Mouse (Mus musculus) kidney, embryonic 15.5 days (tissue): ENCODE results near the gene Aldh9a1. TPM values are rescaled to one million over a fixed set of nuclear protein-coding genes. Genes with fewer than 3 reads are reported as not detected.
A peak's percentile ranks its signal among the peaks of the same experiment; 100 is the strongest.

Experiments
- ATAC-seq: fragments of 200-750 bp; cut with Nextera tagmentation; replicated peaks from 2 replicates; pipeline ENCODE4 v1.8.0; 2017; ENCODE audit warnings: moderate TSS enrichment; ENCODE audit not compliant: low FRiP score
- H3K27ac ChIP-seq: fragments of 300-500 bp; sonication (generic); 2 replicates; pipeline ENCODE4 v1.5.1; 2015; ENCODE audit warnings: mild to moderate bottlenecking, inconsistent platforms
- H3K27me3 ChIP-seq: fragments of 300-500 bp; sonication (generic); 2 replicates; pipeline ENCODE4 v1.6.1; 2015; ENCODE audit warnings: inconsistent platforms
- H3K36me3 ChIP-seq: fragments of 300-500 bp; sonication (generic); 2 replicates; pipeline ENCODE4 v1.6.1; 2015; ENCODE audit warnings: inconsistent platforms
- H3K4me1 ChIP-seq: fragments of 300-500 bp; sonication (generic); 2 replicates; pipeline ENCODE4 v1.6.1; 2015; ENCODE audit warnings: inconsistent platforms
- H3K4me2 ChIP-seq: fragments of 300-500 bp; sonication (generic); 2 replicates; pipeline ENCODE4 v1.6.1; 2015; ENCODE audit warnings: moderate library complexity, mild to moderate bottlenecking, inconsistent platforms
- H3K4me3 ChIP-seq: fragments of 300-500 bp; sonication (generic); replicated peaks from 2 replicates; pipeline ENCODE4 v1.5.1; 2015; ENCODE audit warnings: mild to moderate bottlenecking, inconsistent platforms
- H3K9ac ChIP-seq: fragments of 300-500 bp; sonication (generic); 2 replicates; pipeline ENCODE4 v1.6.1; 2015; ENCODE audit warnings: mild to moderate bottlenecking, inconsistent platforms
- H3K9me3 ChIP-seq: fragments of 300-500 bp; sonication (generic); replicated peaks from 2 replicates; pipeline ENCODE4 v1.6.1; 2016; ENCODE audit warnings: inconsistent platforms
- WGBS: fragments of 180-500 bp; shearing (Covaris S2); methylation state at CpG from one replicate; pipeline ENCODE4 v1.1.7; 2015; ENCODE audit warnings: mixed read lengths; 5-methylcytosine and 5-hydroxymethylcytosine counted together
- polyA plus RNA-seq: library from polyadenylated mRNA; unstranded; fragments of >200 nt; fragmentation: Nextera tagmentation; extraction: Ambion mirVana; gene quantifications from 2 replicates; pipeline ENCODE4 v1.2.1, GENCODE M21; 2015

The Aldh9a1 gene
- polyA plus RNA-seq, 1 experiment from 2014 or later, result 56.6 TPM

- H3K4me1 ChIP-seq, result no peaks in the 10 kb centered on the region
- 88% methylated on average over 9 of the region's 9 CpGs for WGBS
- no peak for ATAC-seq
- H3K36me3 ChIP-seq, result peaks cover 69% of the 10 kb centered on the region
- H3K9me3 ChIP-seq, result no peaks in the 10 kb centered on the region
- H3K27ac ChIP-seq, result no peak overlapping the region
- no peak overlapping the region for H3K4me3 ChIP-seq
- H3K4me2 ChIP-seq, result no peak overlapping the region
- H3K9ac ChIP-seq, result no peak overlapping the region
- H3K27me3 ChIP-seq, result no peaks in the 10 kb centered on the region
Observed at GRCm38 (mm10) chr1:167358731-167359130, 8.9 kb downstream of the Aldh9a1 start.

GRCm38 (mm10) chr1:167360268-167360667 is 10.5 kb downstream of the Aldh9a1 start:
- no peak for ATAC-seq
- H3K9ac ChIP-seq, result no peak overlapping the region
- H3K36me3 ChIP-seq, result peaks cover 54% of the 10 kb centered on the region
- no peak overlapping the region for H3K27ac ChIP-seq
- H3K4me2 ChIP-seq, result no peak overlapping the region
- H3K4me3 ChIP-seq, result no peak overlapping the region
- WGBS, result 78% methylated on average over 4 of the region's 4 CpGs
- H3K27me3 ChIP-seq, result no peaks in the 10 kb centered on the region
- H3K4me1 ChIP-seq, result no peaks in the 10 kb centered on the region
- no peaks in the 10 kb centered on the region for H3K9me3 ChIP-seq

GRCm38 (mm10) chr1:167362819-167363218 is 13.0 kb downstream of the Aldh9a1 start:
- H3K27me3 ChIP-seq, result no peaks in the 10 kb centered on the region

GRCm38 (mm10) chr1:167363322-167363721 is 13.5 kb downstream of the Aldh9a1 start:
- Histone ChIP-seq H3K4me2 (no peak overlapping the region), H3K9ac (no peak overlapping the region), H3K9me3 (no peaks in the 10 kb centered on the region), H3K36me3 (peaks cover 47% of the 10 kb centered on the region), H3K4me3 (no peak overlapping the region), H3K27ac (no peak overlapping the region), H3K4me1 (no peaks in the 10 kb centered on the region), H3K27me3 (no peaks in the 10 kb centered on the region)
- no peak for ATAC-seq
- WGBS, result 66% methylated on average over 5 of the region's 5 CpGs

More at GRCm38 (mm10) chr1:167362819-167363218, 13.0 kb downstream of the Aldh9a1 start:
- Histone ChIP-seq H3K27ac (no peak overlapping the region), H3K9me3 (no peaks in the 10 kb centered on the region), H3K4me3 (no peak overlapping the region), H3K9ac (no peak overlapping the region), H3K36me3 (peaks cover 50% of the 10 kb centered on the region), H3K4me2 (no peak overlapping the region), H3K4me1 (no peaks in the 10 kb centered on the region)
- no peak for ATAC-seq
- WGBS, result 80% methylated on average over 4 of the region's 4 CpGs

- Histone ChIP-seq H3K9ac (no peak overlapping the region), H3K27ac (no peak overlapping the region), H3K9me3 (no peaks in the 10 kb centered on the region), H3K36me3 (peaks cover 42% of the 10 kb centered on the region), H3K4me3 (no peak overlapping the region), H3K27me3 (no peaks in the 10 kb centered on the region), H3K4me2 (no peak overlapping the region), H3K4me1 (no peaks in the 10 kb centered on the region)
- 87% methylated on average over 7 of the region's 7 CpGs for WGBS
- ATAC-seq, result no peak
Observed at GRCm38 (mm10) chr1:167365808-167366207, 16.0 kb downstream of the Aldh9a1 start.

- Histone ChIP-seq H3K27ac (no peak overlapping the region), H3K4me3 (no peak overlapping the region), H3K4me2 (no peak overlapping the region), H3K4me1 (no peaks in the 10 kb centered on the region), H3K27me3 (no peaks in the 10 kb centered on the region), H3K36me3 (peaks cover 34% of the 10 kb centered on the region), H3K9me3 (no peaks in the 10 kb centered on the region), H3K9ac (no peak overlapping the region)
- no peak for ATAC-seq
- 89% methylated on average over 6 of the region's 6 CpGs for WGBS
Observed at GRCm38 (mm10) chr1:167366621-167367020, 16.8 kb downstream of the Aldh9a1 start.

GRCm38 (mm10) chr1:167368018-167368417 is 18.2 kb downstream of the Aldh9a1 start:
- no peak for ATAC-seq
- H3K36me3 ChIP-seq, result peaks cover 31% of the 10 kb centered on the region
- H3K27me3 ChIP-seq, result no peaks in the 10 kb centered on the region
- H3K9ac ChIP-seq, result no peak overlapping the region
- no peak overlapping the region for H3K4me3 ChIP-seq
- H3K4me1 ChIP-seq, result no peaks in the 10 kb centered on the region
- no peak overlapping the region for H3K27ac ChIP-seq
- no peak overlapping the region for H3K4me2 ChIP-seq
- no peaks in the 10 kb centered on the region for H3K9me3 ChIP-seq
- WGBS, result 93% methylated on average over 4 of the region's 4 CpGs

- 0 out of 2 replicates have a peak, but pooled peaks have one; percentile 49 for ATAC-seq
- no peaks in the 10 kb centered on the region for H3K27me3 ChIP-seq
- 78% methylated on average over 7 of the region's 7 CpGs for WGBS
- no peak overlapping the region for H3K4me3 ChIP-seq
- no peak overlapping the region for H3K27ac ChIP-seq
- H3K9me3 ChIP-seq, result no peaks in the 10 kb centered on the region
- no peaks in the 10 kb centered on the region for H3K4me1 ChIP-seq
- H3K9ac ChIP-seq, result no peak overlapping the region
- no peak overlapping the region for H3K4me2 ChIP-seq
- H3K36me3 ChIP-seq, result peaks cover 31% of the 10 kb centered on the region
Observed at GRCm38 (mm10) chr1:167368513-167368912, 18.7 kb downstream of the Aldh9a1 start.

GRCm38 (mm10) chr1:167369905-167370304 is 20.1 kb downstream of the Aldh9a1 start:
- Histone ChIP-seq H3K4me3 (no peak overlapping the region), H3K9ac (no peak overlapping the region), H3K4me2 (no peak overlapping the region), H3K36me3 (peaks cover 31% of the 10 kb centered on the region), H3K27me3 (no peaks in the 10 kb centered on the region), H3K27ac (no peak overlapping the region), H3K4me1 (peaks cover 9% of the 10 kb centered on the region), H3K9me3 (no peaks in the 10 kb centered on the region)
- ATAC-seq, result peak; percentile 57; the same call in 1 of the 2 replicates
- WGBS, result 8% methylated on average over 7 of the region's 7 CpGs

GRCm38 (mm10) chr1:167372739-167373138 is 22.9 kb downstream of the Aldh9a1 start:
- ATAC-seq, result no peak
- peaks cover 9% of the 10 kb centered on the region for H3K4me1 ChIP-seq
- no peak overlapping the region for H3K9ac ChIP-seq
- no peaks in the 10 kb centered on the region for H3K27me3 ChIP-seq
- no peaks in the 10 kb centered on the region for H3K9me3 ChIP-seq
- peaks cover 13% of the 10 kb centered on the region; the same call in 1 of the 2 replicates for H3K36me3 ChIP-seq
- no peak overlapping the region for H3K4me2 ChIP-seq
- no peak overlapping the region for H3K4me3 ChIP-seq
- 91% methylated on average over 7 of the region's 7 CpGs for WGBS
- no peak overlapping the region for H3K27ac ChIP-seq

GRCm38 (mm10) chr1:167374003-167374784 is 24.4 kb downstream of the Aldh9a1 start:
- H3K36me3 ChIP-seq, result 0 out of 2 replicates have a peak, but pooled peaks cover 6% of the 10 kb centered on the region
- H3K27ac ChIP-seq, result no peak overlapping the region
- no peak overlapping the region for H3K4me3 ChIP-seq
- H3K9ac ChIP-seq, result no peak overlapping the region
- peak overlapping the region; percentile 46 for H3K4me2 ChIP-seq
- peak; percentile 85 for ATAC-seq
- no peaks in the 10 kb centered on the region for H3K27me3 ChIP-seq
- no peaks in the 10 kb centered on the region for H3K9me3 ChIP-seq
- H3K4me1 ChIP-seq, result peaks cover 9% of the 10 kb centered on the region
- 19% methylated on average over 15 of the region's 15 CpGs for WGBS

- Histone ChIP-seq H3K27me3 (no peaks in the 10 kb centered on the region), H3K36me3 (0 out of 2 replicates have a peak, but pooled peaks cover 6% of the 10 kb centered on the region), H3K4me3 (no peak overlapping the region), H3K9me3 (no peaks in the 10 kb centered on the region), H3K4me2 (peak overlapping the region; percentile 46), H3K9ac (no peak overlapping the region), H3K4me1 (peaks cover 9% of the 10 kb centered on the region), H3K27ac (no peak overlapping the region)
- 41% methylated on average over 2 of the region's 2 CpGs for WGBS
- ATAC-seq, result 0 out of 2 replicates have a peak, but pooled peaks have one; percentile 1
Observed at GRCm38 (mm10) chr1:167374942-167375341, 25.2 kb downstream of the Aldh9a1 start.
